Mouse (Mus musculus) cortical plate, adult 2 months (tissue): ENCODE results near the gene Prss33. TPM values are rescaled to one million over a fixed set of nuclear protein-coding genes. Genes with fewer than 3 reads are reported as not detected.

Experiments used
- H3K27ac ChIP-seq: fragments of 200-500 bp; 2 replicates; pipeline ENCODE4 v1.5.1; 2012; ENCODE audit warnings: low read length, control low read depth, inconsistent platforms; ENCODE audit not compliant: insufficient read depth
- H3K4me1 ChIP-seq: fragments of 200-500 bp; 2 replicates; pipeline ENCODE4 v1.6.1; 2011; ENCODE audit warnings: low read length; ENCODE audit not compliant: control insufficient read depth, insufficient read depth
- H3K4me3 ChIP-seq: fragments of 200-500 bp; 2 replicates; pipeline ENCODE4 v1.5.1; 2011; ENCODE audit warnings: mild to moderate bottlenecking, low read length, control low read depth; ENCODE audit not compliant: insufficient read depth
- CTCF ChIP-seq: fragments of 200-500 bp; IDR thresholded peaks from 2 replicates; pipeline ENCODE4 v1.5.1; 2011; ENCODE audit warnings: mild to moderate bottlenecking, control low read depth, low read length; ENCODE audit not compliant: insufficient read depth; ENCODE audit errors: extremely low read depth
- POLR2A ChIP-seq: fragments of 200-500 bp; IDR thresholded peaks from 2 replicates; pipeline ENCODE4 v1.6.1; 2011; ENCODE audit warnings: mild to moderate bottlenecking, low read length, control low read depth; ENCODE audit not compliant: insufficient read depth; ENCODE audit errors: extremely low read depth
- polyA plus RNA-seq: library from polyadenylated mRNA; depleted of rRNA; stranded (reverse); fragments of >200 nt; gene quantifications from 2 replicates; pipeline ENCODE4 v1.2.3, GENCODE M21; 2012

Gene Prss33
- polyA plus RNA-seq, 1 experiment = not detected

- no peak overlapping the region for H3K4me3 ChIP-seq
- TF ChIP-seq CTCF (no peak), POLR2A (no peak)
- H3K4me1 ChIP-seq = no peaks in the 10 kb centered on the region
- H3K27ac ChIP-seq = no peak overlapping the region
Observed at GRCm38 (mm10) chr17:23854229-23854765, 18.4 kb upstream of the Prss33 start.

GRCm38 (mm10) chr17:23853292-23853691 is 17.4 kb upstream of the Prss33 start:
- TF ChIP-seq CTCF (peak; percentile 28; the same call in 1 of the 2 replicates), POLR2A (no peak)
- no peaks in the 10 kb centered on the region for H3K4me1 ChIP-seq
- no peak overlapping the region for H3K4me3 ChIP-seq
- no peak overlapping the region for H3K27ac ChIP-seq

- TF ChIP-seq POLR2A (no peak), CTCF (peak; percentile 75)
- Histone ChIP-seq H3K4me1 (no peaks in the 10 kb centered on the region), H3K4me3 (no peak overlapping the region), H3K27ac (no peak overlapping the region)
Observed at GRCm38 (mm10) chr17:23850853-23851749, 15.2 kb upstream of the Prss33 start.

- TF ChIP-seq CTCF (0 out of 2 replicates have a peak, but pooled peaks have one; percentile 5), POLR2A (no peak)
- H3K27ac ChIP-seq = no peak overlapping the region
- H3K4me3 ChIP-seq = no peak overlapping the region
- H3K4me1 ChIP-seq = no peaks in the 10 kb centered on the region
Observed at GRCm38 (mm10) chr17:23850028-23850427, 14.2 kb upstream of the Prss33 start.

GRCm38 (mm10) chr17:23843812-23844273 is 8.0 kb upstream of the Prss33 start, which contains the start of the genes Prss32 and Prss41:
Gene Prss32, plus strand, starts transcription at chr17:23843855.
Gene Prss41, minus strand, starts transcription at chr17:23844172.
- H3K27ac ChIP-seq = no peak within 1 kb of the TSS
- H3K4me1 ChIP-seq = no peaks in the 10 kb centered on the region
- TF ChIP-seq POLR2A = no peak
- TF ChIP-seq CTCF = peak; percentile 34; the same call in 1 of the 2 replicates
- H3K4me3 ChIP-seq = no peak within 1 kb of the TSS

- no peak for TF ChIP-seq CTCF
- TF ChIP-seq POLR2A = no peak
- H3K4me3 ChIP-seq = no peak overlapping the region
- H3K4me1 ChIP-seq = no peaks in the 10 kb centered on the region
- H3K27ac ChIP-seq = no peak overlapping the region
Observed at GRCm38 (mm10) chr17:23843141-23843811, 7.4 kb upstream of the Prss33 start.

- Histone ChIP-seq H3K4me3 (no peak overlapping the region), H3K27ac (no peak overlapping the region), H3K4me1 (no peaks in the 10 kb centered on the region)
- TF ChIP-seq POLR2A = no peak
- peak; percentile 42 for TF ChIP-seq CTCF
Observed at GRCm38 (mm10) chr17:23841145-23841544, 5.3 kb upstream of the Prss33 start.

- H3K4me3 ChIP-seq = no peak overlapping the region
- no peak overlapping the region for H3K27ac ChIP-seq
- TF ChIP-seq CTCF (no peak), POLR2A (no peak)
- no peaks in the 10 kb centered on the region; the same call in 1 of the 2 replicates for H3K4me1 ChIP-seq
Observed at GRCm38 (mm10) chr17:23831201-23831600, 4.7 kb downstream of the Prss33 start.

- peak within 1 kb of the TSS; percentile 87 for H3K27ac ChIP-seq
- TF ChIP-seq POLR2A = 0 out of 2 replicates have a peak, but pooled peaks have one; percentile 25
- TF ChIP-seq CTCF = peak; percentile 49; the same call in 1 of the 2 replicates
- no peaks in the 10 kb centered on the region; the same call in 1 of the 2 replicates for H3K4me1 ChIP-seq
- H3K4me3 ChIP-seq = peak within 1 kb of the TSS; percentile 74
Observed at GRCm38 (mm10) chr17:23829064-23829619, 6.7 kb downstream of the Prss33 start, which contains the start of gene Elob. Gene Elob, minus strand, starts transcription at chr17:23829136.
